Mouse (Mus musculus) layer of hippocampus, adult 9-11 months (tissue): ENCODE results near the gene Mid1.
A peak's percentile ranks its signal among the peaks of the same experiment; 100 is the strongest.
"Not testable (repeated sequence)": the region's sequence is repeated elsewhere in the genome, so short reads cannot be mapped to it uniquely, and the experiment has no call there.

Experiments
- DNase-seq: peaks from one replicate; pipeline ENCODE4 v3.0.0; 2022

Mid1 gene

GRCm38 (mm10) chrX:169892100-169892499 lies 207.1 kb downstream of the Mid1 start:
- DNase-seq: no peak

- no peak for DNase-seq
Observed at GRCm38 (mm10) chrX:169892631-169893030, 207.6 kb downstream of the Mid1 start.

- DNase-seq: no peak
Observed at GRCm38 (mm10) chrX:169899227-169899950, 214.4 kb downstream of the Mid1 start.

GRCm38 (mm10) chrX:169902860-169903259 lies 217.9 kb downstream of the Mid1 start:
- DNase-seq: no peak

GRCm38 (mm10) chrX:169903656-169904055 lies 218.7 kb downstream of the Mid1 start:
- no peak for DNase-seq

- no peak for DNase-seq
Observed at GRCm38 (mm10) chrX:169906054-169906508, 221.1 kb downstream of the Mid1 start.

- no peak for DNase-seq
Observed at GRCm38 (mm10) chrX:169909898-169910297, 224.9 kb downstream of the Mid1 start.

- no peak for DNase-seq
Observed at GRCm38 (mm10) chrX:169915738-169916137, 230.7 kb downstream of the Mid1 start.

GRCm38 (mm10) chrX:169922541-169922940 lies 237.5 kb downstream of the Mid1 start:
- no peak for DNase-seq

GRCm38 (mm10) chrX:169923417-169923816 lies 238.4 kb downstream of the Mid1 start:
- DNase-seq: no peak

GRCm38 (mm10) chrX:169925600-169925999 lies 240.6 kb downstream of the Mid1 start:
- no peak for DNase-seq

- DNase-seq: no peak
Observed at GRCm38 (mm10) chrX:169927110-169927817, 242.3 kb downstream of the Mid1 start.

- DNase-seq: no peak
Observed at GRCm38 (mm10) chrX:169930868-169931267, 245.9 kb downstream of the Mid1 start.

- no peak for DNase-seq
Observed at GRCm38 (mm10) chrX:169933228-169933627, 248.2 kb downstream of the Mid1 start.

- DNase-seq: no peak
Observed at GRCm38 (mm10) chrX:169937119-169937719, 252.2 kb downstream of the Mid1 start.

GRCm38 (mm10) chrX:169940531-169940930 lies 255.5 kb downstream of the Mid1 start:
- DNase-seq: no peak

- DNase-seq: no peak
Observed at GRCm38 (mm10) chrX:169950596-169950995, 265.6 kb downstream of the Mid1 start.

GRCm38 (mm10) chrX:169969337-169969736 lies 284.3 kb downstream of the Mid1 start:
- DNase-seq: no peak

GRCm38 (mm10) chrX:169969765-169970164 lies 284.8 kb downstream of the Mid1 start:
- DNase-seq: not testable (repeated sequence)

- not testable (repeated sequence) for DNase-seq
Observed at GRCm38 (mm10) chrX:169970546-169970945, 285.5 kb downstream of the Mid1 start.

GRCm38 (mm10) chrX:169971562-169971961 lies 286.6 kb downstream of the Mid1 start:
- DNase-seq: not testable (repeated sequence)

- not testable (repeated sequence) for DNase-seq
Observed at GRCm38 (mm10) chrX:169972131-169972530, 287.1 kb downstream of the Mid1 start.

- peak; percentile 46 for DNase-seq
Observed at GRCm38 (mm10) chrX:169972791-169973494, 287.9 kb downstream of the Mid1 start.
